Mouse (Mus musculus): ENCODE measurements around the gene Ubash3b.

The Ubash3b gene

GRCm38 (mm10) chr9:41161413-41161812 is at the start of gene Ubash3b:
Gene Ubash3b (minus strand): TSS chr9:41161697.
- in situ Hi-C loops (cut with MboI, MseI) = no loop called here

GRCm38 (mm10) chr9:41207130-41208104 is 45.9 kb upstream of the Ubash3b start:
- in situ Hi-C loops (cut with MboI, MseI) = no loop called here

GRCm38 (mm10) chr9:41206717-41207116 is 45.2 kb upstream of the Ubash3b start:
- in situ Hi-C loops (cut with MboI, MseI) = no loop called here

GRCm38 (mm10) chr9:41205267-41205666 is 43.8 kb upstream of the Ubash3b start:
- in situ Hi-C loops (cut with MboI, MseI) = no loop called here

- in situ Hi-C loops (cut with MboI, MseI) = no loop called here
Measured at GRCm38 (mm10) chr9:41199456-41200252, 38.2 kb upstream of the Ubash3b start.

- in situ Hi-C loops (cut with MboI, MseI) = no loop called here
Measured at GRCm38 (mm10) chr9:41198501-41199265, 37.2 kb upstream of the Ubash3b start.

GRCm38 (mm10) chr9:41195742-41196311 is 34.3 kb upstream of the Ubash3b start:
- in situ Hi-C loops (cut with MboI, MseI) = no loop called here

GRCm38 (mm10) chr9:41191651-41192210 is 30.2 kb upstream of the Ubash3b start:
- in situ Hi-C loops (cut with MboI, MseI) = loop anchor here in 1 of 2 experiments (5.0 kb wide), 2 partner anchors 199 to 374 kb away; no protein-coding TSS in a partner anchor

- in situ Hi-C loops (cut with MboI, MseI) = loop anchor here in 1 of 2 experiments (5.0 kb wide), 2 partner anchors 199 to 374 kb away; no protein-coding TSS in a partner anchor
Measured at GRCm38 (mm10) chr9:41190745-41191482, 29.4 kb upstream of the Ubash3b start.

- in situ Hi-C loops (cut with MboI, MseI) = loop anchor here in 1 of 2 experiments (5.0 kb wide), 1 partner anchor 571 kb away; no protein-coding TSS in a partner anchor
Measured at GRCm38 (mm10) chr9:41187939-41188338, 26.4 kb upstream of the Ubash3b start.

- in situ Hi-C loops (cut with MboI, MseI) = loop anchor here in 1 of 2 experiments (5.0 kb wide), 1 partner anchor 570 kb away; no protein-coding TSS in a partner anchor
Measured at GRCm38 (mm10) chr9:41187498-41187897, 26.0 kb upstream of the Ubash3b start.

GRCm38 (mm10) chr9:41185331-41185730 is 23.8 kb upstream of the Ubash3b start:
- in situ Hi-C loops (cut with MboI, MseI) = loop anchor here in 1 of 2 experiments (5.0 kb wide), 1 partner anchor 568 kb away; no protein-coding TSS in a partner anchor

- in situ Hi-C loops (cut with MboI, MseI) = loop anchor here (5.0 kb wide), 4 partner anchors 135 to 370 kb away; no protein-coding TSS in a partner anchor
Measured at GRCm38 (mm10) chr9:41182550-41182949, 21.1 kb upstream of the Ubash3b start.

GRCm38 (mm10) chr9:41181803-41182202 is 20.3 kb upstream of the Ubash3b start:
- in situ Hi-C loops (cut with MboI, MseI) = loop anchor here (5.0 kb wide), 4 partner anchors 135 to 370 kb away; no protein-coding TSS in a partner anchor

GRCm38 (mm10) chr9:41181372-41181771 is 19.9 kb upstream of the Ubash3b start:
- in situ Hi-C loops (cut with MboI, MseI) = loop anchor here (5.0 kb wide), 4 partner anchors 134 to 369 kb away; no protein-coding TSS in a partner anchor

GRCm38 (mm10) chr9:41179056-41179455 is 17.6 kb upstream of the Ubash3b start:
- in situ Hi-C loops (cut with MboI, MseI) = no loop called here

GRCm38 (mm10) chr9:41173158-41173557 is 11.7 kb upstream of the Ubash3b start:
- in situ Hi-C loops (cut with MboI, MseI) = no loop called here

- in situ Hi-C loops (cut with MboI, MseI) = no loop called here
Measured at GRCm38 (mm10) chr9:41172426-41172825, 10.9 kb upstream of the Ubash3b start.

- in situ Hi-C loops (cut with MboI, MseI) = no loop called here
Measured at GRCm38 (mm10) chr9:41170026-41170425, 8.5 kb upstream of the Ubash3b start.
